Mouse (Mus musculus) monocyte, adult 5-6 weeks (primary cell): ENCODE measurements around the gene Pomc. TPM values are rescaled to one million over a fixed set of nuclear protein-coding genes. Genes with fewer than 3 reads are reported as not detected.
"Not testable (repeated sequence)": the region's sequence is repeated elsewhere in the genome, so short reads cannot be mapped to it uniquely, and the experiment has no call there.

Experiments
- ATAC-seq: fragments of 153-309, 156-312 bp; replicated peaks from 2 replicates; pipeline ENCODE4 v1.8.0; 2017; ENCODE audit warnings: mild to moderate bottlenecking; ENCODE audit not compliant: low TSS enrichment, insufficient number of reproducible peaks, severe bottlenecking, poor library complexity, low FRiP score
- total RNA-seq: library from RNA; stranded (forward); fragments of 200-1000, 200-491, 200-594 nt; gene quantifications from 3 replicates; pipeline ENCODE4 v1.2.3, GENCODE M21; 2017

The Pomc gene
- total RNA-seq, 1 experiment from 2014 or later, result not detected

GRCm38 (mm10) chr12:3959791-3960543 lies 5.2 kb downstream of the Pomc start:
- peak; percentile 90 for ATAC-seq

DNA sequence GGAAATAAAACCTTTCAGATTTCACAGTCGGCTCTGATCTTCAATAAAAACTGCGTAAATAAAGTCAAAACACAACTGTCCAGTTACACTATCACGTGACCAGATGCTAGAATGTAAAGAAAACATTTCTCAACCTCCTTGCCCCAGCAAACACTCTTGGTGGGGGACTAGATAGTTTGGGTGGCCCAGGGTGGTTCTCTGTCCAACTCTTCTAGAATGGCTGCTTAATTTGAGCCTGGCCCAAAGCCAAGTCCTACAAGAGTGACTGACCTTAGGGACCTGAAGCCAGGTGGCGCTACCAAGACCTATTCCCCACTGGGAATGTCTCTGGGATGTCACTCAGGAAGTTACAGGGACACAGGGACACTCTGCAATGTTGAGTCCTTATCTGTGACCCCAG lies 5.8 kb downstream of the Pomc start:
- ATAC-seq, result no peak

- ATAC-seq, result no peak
Observed at GRCm38 (mm10) chr12:3967196-3967595, 12.4 kb downstream of the Pomc start.

- no peak for ATAC-seq
Observed at GRCm38 (mm10) chr12:3968380-3968779, 13.6 kb downstream of the Pomc start.

DNA sequence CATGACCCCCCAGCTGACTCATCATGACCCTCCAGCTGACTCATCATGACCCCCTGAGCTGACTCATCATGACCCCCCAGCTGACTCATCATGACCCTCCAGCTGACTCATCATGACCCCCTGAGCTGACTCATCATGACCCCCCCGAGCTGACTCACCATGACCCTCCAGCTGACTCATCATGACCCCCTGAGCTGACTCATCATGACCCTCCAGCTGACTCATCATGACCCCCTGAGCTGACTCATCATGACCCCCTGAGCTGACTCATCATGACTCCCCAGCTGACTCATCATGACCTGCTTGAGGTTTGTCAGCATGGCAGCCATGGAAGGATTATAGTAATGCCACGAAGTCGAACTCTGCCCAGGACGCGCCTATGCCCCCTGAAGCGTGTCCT lies 18.4 kb downstream of the Pomc start:
- not testable (repeated sequence) for ATAC-seq

GRCm38 (mm10) chr12:3980991-3981349 lies 26.2 kb downstream of the Pomc start:
- ATAC-seq, result no peak

DNA sequence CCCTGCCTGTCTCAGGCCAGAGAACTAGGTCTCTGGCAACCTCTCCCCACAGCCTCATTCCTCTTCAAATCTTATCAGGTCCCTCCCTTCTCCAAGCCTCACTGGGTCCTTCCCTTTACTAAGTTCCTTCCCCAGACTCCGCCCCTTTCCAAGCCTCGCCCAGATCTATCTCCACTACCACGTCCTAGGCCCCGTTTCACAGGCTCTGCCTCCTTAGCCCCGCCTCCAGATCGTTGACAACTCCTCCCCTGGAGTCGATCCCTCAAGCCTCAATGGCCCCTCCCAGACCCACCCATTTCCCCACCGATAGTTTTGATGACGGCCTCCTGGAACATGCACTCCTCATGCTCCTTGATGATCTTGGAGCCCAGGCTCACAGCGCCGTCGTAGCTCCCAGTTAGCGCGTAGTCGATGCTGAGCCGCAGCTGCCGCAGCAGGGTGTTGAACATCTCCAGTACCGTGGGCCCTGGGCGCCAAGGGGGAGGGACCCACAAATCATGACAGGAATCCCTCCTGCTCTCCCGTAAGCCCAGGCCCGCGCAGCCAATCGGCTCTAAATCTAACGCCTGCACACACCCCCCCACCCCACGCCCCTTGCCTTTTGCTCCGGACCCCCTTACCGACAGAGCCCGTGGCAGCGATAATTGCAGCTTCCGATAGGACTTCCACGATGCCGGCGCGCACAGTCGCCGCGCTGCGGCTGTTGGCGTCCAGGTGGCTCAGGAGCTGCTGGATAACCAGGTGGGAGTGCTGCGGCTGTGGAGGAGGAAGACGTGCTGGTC lies 26.8 kb downstream of the Pomc start:
- peak; percentile 88 for ATAC-seq

- ATAC-seq, result no peak
Observed at GRCm38 (mm10) chr12:3982257-3982656, 27.5 kb downstream of the Pomc start.

DNA sequence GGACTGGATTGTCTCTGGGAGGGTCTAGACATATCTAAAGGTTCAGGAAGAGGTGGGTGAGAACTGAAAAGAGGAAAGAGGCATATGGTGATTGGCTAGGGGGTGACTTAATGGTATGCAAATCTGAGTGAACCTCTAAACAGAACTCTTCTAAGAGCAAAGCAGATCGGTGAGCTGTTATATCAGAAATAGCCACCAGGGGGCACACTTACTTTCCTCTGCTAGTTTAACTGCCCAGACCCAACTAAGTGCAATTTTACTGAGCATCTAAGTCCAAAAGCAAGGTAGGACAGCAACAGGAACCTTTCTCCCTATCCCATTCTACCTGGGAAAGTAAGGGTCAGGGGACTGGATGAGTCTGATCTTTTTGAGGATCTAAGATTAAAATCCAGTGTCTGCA lies 29.0 kb downstream of the Pomc start:
- ATAC-seq, result 0 out of 2 replicates have a peak, but pooled peaks have one; percentile 28

GRCm38 (mm10) chr12:3984446-3984845 lies 29.7 kb downstream of the Pomc start:
- ATAC-seq, result no peak

DNA sequence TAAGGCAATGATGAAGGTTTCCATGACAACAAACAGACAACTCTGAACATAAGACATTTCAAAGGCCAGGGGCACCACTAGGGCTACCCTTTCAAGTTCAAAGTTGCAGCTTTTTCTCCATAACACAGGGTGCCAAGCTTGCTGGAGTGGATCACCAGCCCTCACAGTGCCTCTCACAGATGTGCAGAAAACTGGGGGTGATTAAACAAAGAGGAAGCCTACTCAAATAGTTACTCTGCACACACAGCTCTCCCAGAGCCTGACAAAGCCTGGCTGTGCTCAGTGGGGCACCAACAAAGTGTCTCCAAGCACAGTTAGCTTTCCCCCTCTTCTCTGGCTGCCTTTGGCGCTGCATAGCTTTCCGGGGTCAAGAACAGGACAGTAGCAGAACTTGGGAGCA lies 35.2 kb downstream of the Pomc start:
- no peak for ATAC-seq

- ATAC-seq, result no peak
Observed at GRCm38 (mm10) chr12:3991047-3991446, 36.3 kb downstream of the Pomc start.

- ATAC-seq, result no peak
Observed at GRCm38 (mm10) chr12:3996749-3997148, 42.0 kb downstream of the Pomc start.

GRCm38 (mm10) chr12:4000406-4000805 lies 45.7 kb downstream of the Pomc start:
- no peak for ATAC-seq

GRCm38 (mm10) chr12:4004648-4005047 lies 49.9 kb downstream of the Pomc start:
- no peak for ATAC-seq

GRCm38 (mm10) chr12:4006079-4006478 lies 51.3 kb downstream of the Pomc start:
- no peak for ATAC-seq

GRCm38 (mm10) chr12:4007181-4007580 lies 52.4 kb downstream of the Pomc start:
- ATAC-seq, result no peak

- no peak for ATAC-seq
Observed at GRCm38 (mm10) chr12:4007766-4008165, 53.0 kb downstream of the Pomc start.

- no peak for ATAC-seq
Observed at GRCm38 (mm10) chr12:4008731-4009130, 54.0 kb downstream of the Pomc start.
